Mouse (Mus musculus): ENCODE measurements around the gene Trp53tg5.

- TF ChIP-seq CTCF (IDR thresholded peaks at IDR 0.05; ENCODE audit: low read depth) (no peak), EP300 (optimal IDR thresholded peaks at IDR 0.05) (no peak)
Observed at GRCm38 (mm10) chr2:164454846-164455245, 18.7 kb downstream of the Trp53tg5 start.

Data from stomach, postnatal 0 days (tissue).